Mouse (Mus musculus): ENCODE measurements around the gene Rdm1.

Gene Rdm1

DNA sequence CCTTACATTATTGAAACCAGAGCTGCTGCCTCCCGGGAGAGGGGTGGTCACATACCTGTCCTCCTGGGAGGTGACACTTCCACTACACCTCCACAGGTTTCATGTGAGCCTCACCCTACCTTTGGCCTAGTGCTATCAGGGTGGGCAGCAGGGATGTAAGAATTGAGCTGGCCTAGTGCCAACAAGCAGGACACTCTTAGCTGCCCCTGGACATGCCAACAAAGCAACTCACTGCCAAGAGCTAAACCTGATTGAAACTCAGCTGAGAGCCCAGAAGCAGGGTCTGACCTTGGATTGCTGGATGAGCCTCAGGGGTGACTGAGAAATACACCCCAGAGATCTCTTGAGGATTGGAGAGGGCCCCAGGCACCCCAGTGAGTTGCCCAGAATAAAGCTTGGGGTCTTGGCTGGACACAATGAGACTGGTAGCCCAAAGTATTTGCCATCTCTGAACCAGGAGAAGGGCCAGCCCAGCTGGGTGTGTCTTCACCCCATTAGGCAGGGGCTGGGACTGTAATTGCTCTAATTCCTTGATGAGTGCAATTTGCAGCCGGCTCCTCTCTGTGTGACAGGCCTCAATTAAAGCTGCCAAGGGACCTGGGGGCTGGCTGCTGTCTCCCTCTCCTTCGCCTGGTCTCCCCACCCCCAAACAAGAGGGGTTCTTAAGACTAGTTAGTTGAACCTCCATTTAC, 53.8 kb downstream of the Rdm1 start:
- no peak for DNase-seq (ENCODE audit: extremely low spot score, low spot score)

GRCm38 (mm10) chr11:101681968-101682367, 55.0 kb downstream of the Rdm1 start:
- DNase-seq (ENCODE audit: extremely low spot score, low spot score), result no peak

DNA sequence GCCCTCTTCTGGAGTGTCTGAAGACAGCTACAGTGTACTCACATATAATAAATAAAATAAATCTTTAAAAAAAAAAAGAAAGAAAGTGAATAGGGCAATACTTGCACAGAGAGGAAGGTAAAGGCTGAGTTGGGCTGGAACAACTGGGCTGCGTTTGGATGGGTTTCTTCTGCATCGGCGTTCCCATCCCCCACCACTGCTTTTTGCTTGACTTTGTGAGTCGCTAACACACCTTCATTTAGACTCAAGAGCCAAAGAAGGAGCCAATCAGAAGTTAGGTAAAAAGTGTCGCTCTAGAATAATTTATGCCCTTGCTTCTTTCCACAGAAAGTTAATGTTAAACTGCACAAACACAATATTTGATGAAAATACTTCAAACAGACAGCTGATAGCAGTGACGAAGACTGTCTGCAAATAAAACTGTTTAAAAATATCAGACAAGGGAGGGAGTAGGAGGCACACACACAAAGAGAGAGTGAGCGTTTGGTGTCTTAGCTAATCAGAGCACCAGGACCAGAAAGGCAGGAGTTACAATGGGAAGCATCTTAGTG, 55.5 kb downstream of the Rdm1 start:
- no peak for DNase-seq (ENCODE audit: extremely low spot score, low spot score)

Measured in neural tube, embryonic 10.5 days (tissue).